Mouse (Mus musculus) midbrain, embryonic 11.5 days (tissue): ENCODE data around the gene Cxcl3. TPM values are rescaled to one million over a fixed set of nuclear protein-coding genes. Genes with fewer than 3 reads are reported as not detected.

ENCODE experiments used
- ATAC-seq: fragments of 200-750 bp; cut with Nextera tagmentation; 2 replicates; pipeline ENCODE4 v1.8.0; 2017; ENCODE audit warnings: moderate TSS enrichment, moderate library complexity; ENCODE audit not compliant: low FRiP score
- DNase-seq: peaks from one replicate; pipeline ENCODE4 v3.0.0; 2015; ENCODE audit warnings: low spot score; ENCODE audit errors: missing footprints
- H3K27ac ChIP-seq: fragments of 300-500 bp; sonication (generic); 2 replicates; pipeline ENCODE4 v1.5.1; 2014; ENCODE audit warnings: low read depth, low read length
- H3K27me3 ChIP-seq: fragments of 300-500 bp; sonication (generic); 2 replicates; pipeline ENCODE4 v1.6.1; 2014; ENCODE audit warnings: mild to moderate bottlenecking, low read length, moderate library complexity, mixed read lengths; ENCODE audit not compliant: control insufficient read depth, insufficient read depth
- H3K36me3 ChIP-seq: fragments of 300-500 bp; sonication (generic); 2 replicates; pipeline ENCODE4 v1.6.1; 2014; ENCODE audit warnings: mild to moderate bottlenecking, low read length, moderate library complexity, mixed read lengths; ENCODE audit not compliant: control insufficient read depth, insufficient read depth
- H3K4me1 ChIP-seq: fragments of 300-500 bp; sonication (generic); 2 replicates; pipeline ENCODE4 v1.6.1; 2014; ENCODE audit warnings: low read length; ENCODE audit not compliant: control insufficient read depth, insufficient read depth
- H3K4me2 ChIP-seq: fragments of 300-500 bp; sonication (generic); 2 replicates; pipeline ENCODE4 v1.6.1; 2014; ENCODE audit warnings: mild to moderate bottlenecking, moderate library complexity
- H3K4me3 ChIP-seq: fragments of 300-500 bp; sonication (generic); 2 replicates; pipeline ENCODE4 v1.5.1; 2014; ENCODE audit warnings: low read depth, low read length
- H3K9ac ChIP-seq: fragments of 300-500 bp; sonication (generic); 2 replicates; pipeline ENCODE4 v1.6.1; 2014; ENCODE audit warnings: low read length
- H3K9me3 ChIP-seq: fragments of 300-500 bp; sonication (generic); 2 replicates; pipeline ENCODE4 v1.6.1; 2016; ENCODE audit warnings: low read length; ENCODE audit not compliant: control insufficient read depth
- WGBS: fragments of 180-500 bp; shearing (Covaris S2); extraction: QIAGEN DNeasy Blood & Tissue Kit; methylation state at CpG from one replicate; pipeline ENCODE4 v1.1.7; 2014; 5-methylcytosine and 5-hydroxymethylcytosine counted together
- microRNA-seq: library from miRNA; unstranded; fragments of <30 nt; microRNA quantifications from one replicate; pipeline ENCODE4, GENCODE M21; 2017
- polyA plus RNA-seq: library from polyadenylated mRNA; unstranded; fragments of >200 nt; fragmentation: Nextera tagmentation; extraction: Ambion mirVana; gene quantifications from 2 replicates; pipeline ENCODE4 v1.2.1, GENCODE M21; 2014

Gene Cxcl3
- polyA plus RNA-seq, 1 experiment from 2014 or later: not detected

DNA sequence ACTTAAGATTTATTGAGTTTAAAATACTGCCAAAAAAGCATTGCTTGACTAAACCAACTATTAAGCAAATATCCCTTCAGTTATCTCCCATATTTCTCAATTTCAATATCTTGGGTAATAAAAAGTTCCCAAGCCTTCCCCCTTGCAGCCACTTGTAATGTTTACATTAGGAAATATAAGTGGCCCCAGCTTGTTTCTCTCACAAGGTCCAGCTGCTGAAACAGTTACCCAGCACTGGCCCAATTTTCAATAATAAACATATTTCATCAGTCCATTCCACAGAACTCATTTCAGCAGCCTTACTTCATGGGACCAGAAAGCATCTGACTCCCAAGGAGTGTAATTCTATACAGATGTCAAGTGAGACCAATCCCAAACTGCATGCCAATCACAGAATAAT is 33.9 kb downstream of the Cxcl3 start:
- no peak overlapping the region for H3K4me3 ChIP-seq
- no peak overlapping the region for H3K27ac ChIP-seq
- H3K4me2 ChIP-seq: no peak overlapping the region
- DNase-seq (no peak), ATAC-seq (no peak)
- H3K27me3 ChIP-seq: no peaks in the 10 kb centered on the region
- no peaks in the 10 kb centered on the region for H3K9me3 ChIP-seq
- H3K9ac ChIP-seq: no peak overlapping the region
- H3K4me1 ChIP-seq: no peaks in the 10 kb centered on the region
- no peaks in the 10 kb centered on the region for H3K36me3 ChIP-seq

DNA sequence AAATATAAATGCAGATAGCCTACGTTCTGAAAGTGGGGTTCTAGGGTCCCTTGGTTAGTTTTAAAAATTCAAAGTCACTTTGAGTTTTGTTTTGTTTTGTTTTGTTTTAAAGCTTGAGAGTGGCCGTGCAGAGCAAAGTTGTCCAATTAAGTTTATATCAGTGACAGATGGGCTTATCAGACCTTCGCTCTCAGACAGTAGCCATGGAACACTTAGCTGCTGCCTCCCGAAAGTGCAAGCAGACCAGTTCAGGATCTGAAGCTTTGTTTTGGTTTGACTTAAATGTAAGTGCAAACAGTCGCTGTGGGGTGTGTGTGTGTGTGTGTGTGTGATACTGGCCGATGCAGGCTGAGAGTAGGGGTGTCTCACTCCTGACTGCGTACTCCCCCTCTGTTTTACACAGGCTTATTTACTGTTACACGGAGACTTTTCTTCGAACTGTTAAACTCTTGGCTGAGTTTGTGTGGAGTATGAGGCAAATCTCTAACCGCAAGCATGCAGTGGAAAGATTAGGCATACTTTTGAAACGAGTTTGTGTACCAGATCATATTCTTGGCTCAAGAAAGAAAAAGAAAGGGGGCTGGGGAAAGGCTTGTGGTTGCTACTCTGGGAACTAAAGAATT is 46.4 kb downstream of the Cxcl3 start:
- Histone ChIP-seq H3K9ac (no peak overlapping the region), H3K36me3 (no peaks in the 10 kb centered on the region), H3K27me3 (no peaks in the 10 kb centered on the region), H3K9me3 (no peaks in the 10 kb centered on the region), H3K27ac (no peak overlapping the region), H3K4me3 (no peak overlapping the region), H3K4me1 (no peaks in the 10 kb centered on the region), H3K4me2 (no peak overlapping the region)
- DNase-seq (no peak), ATAC-seq (no peak)
- 86% methylated on average over 11 of the region's 11 CpGs for WGBS

DNA sequence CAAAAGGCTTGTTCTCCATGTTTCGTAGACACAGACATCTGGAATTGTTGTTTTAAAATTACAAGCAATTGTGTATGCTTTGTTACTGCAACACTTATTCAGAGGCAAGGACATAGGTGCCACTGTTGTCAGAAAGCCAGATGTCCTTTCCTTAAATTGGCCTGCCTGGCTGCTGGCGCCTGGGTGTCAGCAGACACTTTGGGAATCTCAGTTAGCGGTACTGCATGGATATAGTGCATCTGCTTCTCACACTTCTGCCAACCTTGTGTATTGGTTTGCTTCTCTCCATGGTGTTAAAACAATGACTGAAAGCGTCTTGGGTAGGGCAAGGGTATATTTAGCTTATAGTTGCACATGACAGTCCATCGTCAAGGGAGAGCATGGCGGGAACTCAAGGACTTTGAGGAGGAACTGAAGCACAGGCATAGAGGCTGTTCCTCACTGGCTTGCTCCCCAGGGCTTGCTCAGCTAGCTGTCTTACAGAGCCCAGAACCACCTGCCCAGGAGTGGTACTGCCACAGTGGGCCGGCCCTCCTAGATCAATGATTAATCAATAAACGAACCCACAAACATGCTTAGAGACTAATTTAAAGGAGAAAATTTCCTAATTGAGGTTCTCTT is 47.0 kb downstream of the Cxcl3 start:
- H3K4me2 ChIP-seq: no peak overlapping the region
- H3K9ac ChIP-seq: no peak overlapping the region
- H3K4me3 ChIP-seq: no peak overlapping the region
- no peaks in the 10 kb centered on the region for H3K36me3 ChIP-seq
- no peak overlapping the region for H3K27ac ChIP-seq
- DNase-seq: no peak
- no peaks in the 10 kb centered on the region for H3K9me3 ChIP-seq
- 92% methylated on average over 8 of the region's 8 CpGs for WGBS
- no peak for ATAC-seq
- H3K4me1 ChIP-seq: no peaks in the 10 kb centered on the region
- H3K27me3 ChIP-seq: no peaks in the 10 kb centered on the region

DNA sequence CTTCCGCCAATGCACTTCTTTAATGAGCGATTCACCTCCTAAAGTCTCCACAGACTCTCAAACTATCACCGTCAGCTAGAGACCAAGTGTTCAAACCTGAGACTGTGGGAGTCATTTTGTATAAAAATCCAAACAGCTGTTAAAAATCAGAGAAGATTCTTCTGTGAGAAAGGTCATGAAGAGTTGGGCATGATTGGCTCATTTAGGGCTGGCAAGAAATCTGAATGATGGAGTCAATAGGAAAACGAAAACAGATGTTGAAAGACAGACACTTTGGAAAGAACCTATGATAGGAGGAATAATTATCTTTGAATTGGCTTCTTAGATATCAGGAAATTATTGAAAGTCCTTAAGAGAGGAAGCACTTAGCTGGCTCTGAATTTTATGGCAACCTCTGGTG is 48.5 kb downstream of the Cxcl3 start:
- Histone ChIP-seq H3K9me3 (no peaks in the 10 kb centered on the region), H3K27me3 (no peaks in the 10 kb centered on the region), H3K4me2 (no peak overlapping the region), H3K9ac (no peak overlapping the region), H3K4me3 (no peak overlapping the region), H3K36me3 (no peaks in the 10 kb centered on the region), H3K4me1 (no peaks in the 10 kb centered on the region), H3K27ac (no peak overlapping the region)
- 86% methylated on average over 4 of the region's 4 CpGs for WGBS
- DNase-seq: no peak
- ATAC-seq: no peak

GRCm38 (mm10) chr5:90838582-90838981 is 52.7 kb downstream of the Cxcl3 start:
- no peak for ATAC-seq
- H3K4me3 ChIP-seq: no peak overlapping the region
- no peaks in the 10 kb centered on the region for H3K9me3 ChIP-seq
- H3K4me2 ChIP-seq: no peak overlapping the region
- 85% methylated on average over 5 of the region's 5 CpGs for WGBS
- no peaks in the 10 kb centered on the region for H3K36me3 ChIP-seq
- H3K4me1 ChIP-seq: no peaks in the 10 kb centered on the region
- no peak overlapping the region for H3K9ac ChIP-seq
- DNase-seq: no peak
- no peaks in the 10 kb centered on the region for H3K27me3 ChIP-seq
- no peak overlapping the region for H3K27ac ChIP-seq

Small RNA genes within 50 kb of the gene (microRNA-seq; reads per million reads assigned to microRNA genes)
- gene Gm24322: not detected

Other genes starting within 250 kb of the Cxcl3 start
- not detected in 2 replicates for gene 5830473C10Rik, start 225.0 kb upstream of the Cxcl3 start, polyA plus RNA-seq
- gene Rassf6, start 145.4 kb upstream of the Cxcl3 start, polyA plus RNA-seq: 0.27 and 0.34 TPM in 2 replicates
- 0.11 and 0.26 TPM in 2 replicates for gene Cxcl5, start 26.7 kb upstream of the Cxcl3 start, polyA plus RNA-seq
- 16.5 and 19.5 TPM in 2 replicates for gene Ppbp, start 17.6 kb upstream of the Cxcl3 start, polyA plus RNA-seq
- 85.1 and 96.3 TPM in 2 replicates for gene Pf4, start 13.7 kb upstream of the Cxcl3 start, polyA plus RNA-seq
- not detected in 2 replicates for gene Cxcl15, start 8.4 kb downstream of the Cxcl3 start, polyA plus RNA-seq
- gene Cxcl1, start 105.1 kb downstream of the Cxcl3 start, polyA plus RNA-seq: not detected in 2 replicates
- gene Cxcl2, start 117.8 kb downstream of the Cxcl3 start, polyA plus RNA-seq: not detected in 2 replicates
- gene Mthfd2l, start 145.0 kb downstream of the Cxcl3 start, polyA plus RNA-seq: 105 and 107 TPM in 2 replicates
- 0.19 and 0.26 TPM in 2 replicates for gene Epgn, start 241.4 kb downstream of the Cxcl3 start, polyA plus RNA-seq